ENCODE assay signal across 11 mouse cellular contexts in genomic region chr19:56631451-56631901, GRCm38 (mm10).
DNase-seq lines count a peak whose midpoint lies in the region; ATAC-seq and TF ChIP-seq lines count a peak whose summit lies in the region.
"Had no signal": no experiment of that assay in that cellular context is flagged by ENCODE, and none has a peak within 500 bp of the region (broad histone marks: within the 10 kb centered on the region; RNA-seq: fewer than 3 reads in every experiment).

No protein-coding gene starts in this region.

- intact Hi-C loops in gastrocnemius, postnatal 14 days (cut with DNase I; ENCODE audit: low total_unique reads): no loop called here

- 24% methylated on average over 11 of the region's 11 CpGs for WGBS in heart, embryonic 16.5 days
- 13% methylated on average over 11 of the region's 11 CpGs for WGBS in lung, embryonic 14.5 days
- WGBS in forebrain, embryonic 15.5 days: 65% methylated on average over 11 of the region's 11 CpGs

- peaks cover 13% of the 10 kb centered on the region for H3K4me1 ChIP-seq in heart, embryonic 16.5 days (ENCODE audit: control insufficient read depth, insufficient read depth, low read length)
- H3K4me1 ChIP-seq in lung, embryonic 14.5 days (ENCODE audit: insufficient read depth): peaks cover 14% of the 10 kb centered on the region
- H3K4me1 ChIP-seq in forebrain, embryonic 15.5 days: no peaks in the 10 kb centered on the region
- H3K4me1 ChIP-seq: hindbrain, embryonic 12.5 days had no signal

- H3K4me3 ChIP-seq in heart, embryonic 16.5 days (ENCODE audit: low read length): no peak overlapping the region
- no peak overlapping the region for H3K4me3 ChIP-seq in lung, embryonic 14.5 days (ENCODE audit: low read depth, low read length)
- no peak overlapping the region for H3K4me3 ChIP-seq in forebrain, embryonic 15.5 days
- H3K4me3 ChIP-seq: embryonic facial prominence, embryonic 13.5 days; hindbrain, embryonic 12.5 days had no signal

- H3K9me3 ChIP-seq in heart, embryonic 16.5 days (replicated peaks; ENCODE audit: control insufficient read depth, low read length): no peaks in the 10 kb centered on the region
- H3K9me3 ChIP-seq in lung, embryonic 14.5 days (ENCODE audit: low read depth, low read length): no peaks in the 10 kb centered on the region
- no peaks in the 10 kb centered on the region for H3K9me3 ChIP-seq in forebrain, embryonic 15.5 days
- H3K9me3 ChIP-seq: embryonic facial prominence, embryonic 13.5 days; hindbrain, embryonic 12.5 days had no signal

- H3K9ac ChIP-seq in heart, embryonic 16.5 days (ENCODE audit: low read length): peak overlapping the region; percentile 2; the same call in 1 of the 2 replicates
- H3K9ac ChIP-seq in lung, embryonic 14.5 days: no peak overlapping the region
- H3K9ac ChIP-seq in forebrain, embryonic 15.5 days (replicated peaks): no peak overlapping the region
- H3K9ac ChIP-seq: embryonic facial prominence, embryonic 13.5 days; hindbrain, embryonic 12.5 days; liver, embryonic 14.5 days had no signal

- H3K4me2 ChIP-seq in heart, embryonic 16.5 days (ENCODE audit: low read depth, low read length): peak overlapping the region; percentile 39
- peak overlapping the region; percentile 33; the same call in 1 of the 2 replicates for H3K4me2 ChIP-seq in lung, embryonic 14.5 days
- no peak overlapping the region for H3K4me2 ChIP-seq in forebrain, embryonic 15.5 days (replicated peaks)
- H3K4me2 ChIP-seq: embryonic facial prominence, embryonic 13.5 days; hindbrain, embryonic 12.5 days had no signal

- H3K36me3 ChIP-seq in heart, embryonic 16.5 days (ENCODE audit: control insufficient read depth, insufficient read depth): no peaks in the 10 kb centered on the region
- H3K36me3 ChIP-seq in lung, embryonic 14.5 days (ENCODE audit: insufficient read depth): no peaks in the 10 kb centered on the region
- H3K36me3 ChIP-seq in forebrain, embryonic 15.5 days: no peaks in the 10 kb centered on the region
- H3K36me3 ChIP-seq: embryonic facial prominence, embryonic 13.5 days; hindbrain, embryonic 12.5 days had no signal

- no peak for TF ChIP-seq CTCF in lung, embryonic 14.5 days (IDR thresholded peaks at IDR 0.05; ENCODE audit: low read depth)

- H3K27me3 ChIP-seq in heart, embryonic 16.5 days (ENCODE audit: control insufficient read depth, insufficient read depth, low read length): no peaks in the 10 kb centered on the region
- H3K27me3 ChIP-seq in lung, embryonic 14.5 days (ENCODE audit: insufficient read depth, low read length): no peaks in the 10 kb centered on the region
- no peaks in the 10 kb centered on the region for H3K27me3 ChIP-seq in forebrain, embryonic 15.5 days
- H3K27me3 ChIP-seq: embryonic facial prominence, embryonic 13.5 days; hindbrain, embryonic 12.5 days had no signal

- ATAC-seq in heart, embryonic 16.5 days (replicated peaks; ENCODE audit: extremely low read depth, insufficient read depth, low FRiP score): peak; percentile 72
- peak; percentile 76 for ATAC-seq in lung, embryonic 14.5 days (ENCODE audit: insufficient read depth)
- ATAC-seq in forebrain, embryonic 15.5 days (replicated peaks): no peak

- DNase-seq in gastrocnemius, postnatal 14 days: peak; percentile 18
- no peak for DNase-seq in gastrocnemius, postnatal 25 days
- DNase-seq in adrenal gland, adult 18-20 months (ENCODE audit: low spot score in 2 of 2): peak; percentile 16 to 29
- peak; percentile 71 for DNase-seq in lung, embryonic 14.5 days
- DNase-seq in T-cell, adult 2 months (ENCODE audit: low spot score): no peak
- DNase-seq in urinary bladder, adult 18-20 months (ENCODE audit: low spot score in 2 of 2): no peak

- H3K27ac ChIP-seq in heart, embryonic 16.5 days (ENCODE audit: low read length): peak overlapping the region; percentile 66
- peak overlapping the region; percentile 80 for H3K27ac ChIP-seq in lung, embryonic 14.5 days (ENCODE audit: low read depth)
- H3K27ac ChIP-seq in forebrain, embryonic 15.5 days (replicated peaks): no peak overlapping the region
- H3K27ac ChIP-seq: embryonic facial prominence, embryonic 13.5 days; hindbrain, embryonic 12.5 days; liver, embryonic 14.5 days had no signal

Comparison
In these comparisons a context has a peak if more than half of its experiments do, and no peak if none do; other contexts are left out.
1. DNase-seq: peak in gastrocnemius, postnatal 14 days (single experiment), adrenal gland, adult 18-20 months (2 of 2) and lung, embryonic 14.5 days (single experiment); none in gastrocnemius, postnatal 25 days (single experiment), T-cell, adult 2 months (single experiment) and urinary bladder, adult 18-20 months (0 of 2).